Mouse (Mus musculus) adrenal gland, adult (tissue): ENCODE measurements around the gene Pam16.

Experiments
- DNase-seq, 2 experiments: peaks; one replicate each; pipeline ENCODE4 v3.0.0; 2022 to 2023; ENCODE audit warnings: low spot score in 1 of 2; ENCODE audit not compliant: inconsistent age in 2 of 2

Pam16 gene

GRCm38 (mm10) chr16:4613736-4614135 is 11.1 kb downstream of the Pam16 start:
- no peak for DNase-seq

GRCm38 (mm10) chr16:4611676-4612075 is 13.1 kb downstream of the Pam16 start:
- DNase-seq: no peak

GRCm38 (mm10) chr16:4611193-4611592 is 13.6 kb downstream of the Pam16 start:
- DNase-seq: no peak

GRCm38 (mm10) chr16:4608532-4609059 is 16.2 kb downstream of the Pam16 start:
- DNase-seq: no peak

- peak; percentile 86 to 95 for DNase-seq
These were observed 16.8 kb downstream of the Pam16 start for GRCm38 (mm10) chr16:4607818-4608531.

- peak; percentile 49 to 81 for DNase-seq
These were observed 18.2 kb downstream of the Pam16 start for GRCm38 (mm10) chr16:4606431-4607084.

- DNase-seq: no peak
These were observed 19.2 kb downstream of the Pam16 start for GRCm38 (mm10) chr16:4605514-4606131.

- no peak for DNase-seq
These were observed 20.4 kb downstream of the Pam16 start for GRCm38 (mm10) chr16:4604293-4604837.

GRCm38 (mm10) chr16:4603453-4603837 is 21.3 kb downstream of the Pam16 start:
- DNase-seq: no peak

- peak in 1 of 2 experiments; percentile 70 for DNase-seq
These were observed 21.9 kb downstream of the Pam16 start for GRCm38 (mm10) chr16:4602766-4603452.

GRCm38 (mm10) chr16:4602189-4602588 is 22.6 kb downstream of the Pam16 start:
- DNase-seq: no peak

GRCm38 (mm10) chr16:4600701-4601310 is 24.0 kb downstream of the Pam16 start:
- no peak for DNase-seq

GRCm38 (mm10) chr16:4599616-4600015 is 25.2 kb downstream of the Pam16 start:
- no peak for DNase-seq

GRCm38 (mm10) chr16:4598891-4599543 is 25.8 kb downstream of the Pam16 start:
- peak in 1 of 2 experiments; percentile 36 for DNase-seq

GRCm38 (mm10) chr16:4598041-4598440 is 26.7 kb downstream of the Pam16 start:
- peak in 1 of 2 experiments; percentile 28 for DNase-seq

GRCm38 (mm10) chr16:4597296-4597695 is 27.5 kb downstream of the Pam16 start:
- peak in 1 of 2 experiments; percentile 51 for DNase-seq

- peak in 1 of 2 experiments; percentile 43 for DNase-seq
These were observed 28.0 kb downstream of the Pam16 start for GRCm38 (mm10) chr16:4596836-4597235.

- no peak for DNase-seq
These were observed 28.6 kb downstream of the Pam16 start for GRCm38 (mm10) chr16:4596141-4596728.

- peak; percentile 62 to 79 for DNase-seq
These were observed 29.2 kb downstream of the Pam16 start for GRCm38 (mm10) chr16:4595527-4595963.
